Mouse (Mus musculus) cerebellum, adult 11 months (tissue): ENCODE data around the gene Hspa5.
"Not testable (repeated sequence)": the region's sequence is repeated elsewhere in the genome, so short reads cannot be mapped to it uniquely, and the experiment has no call there.

Experiments
- DNase-seq: peaks from one replicate; pipeline ENCODE4 v3.0.0; 2022

Hspa5 gene

GRCm38 (mm10) chr2:34809568-34809967 is 37.8 kb downstream of the Hspa5 start:
- DNase-seq = no peak

- no peak for DNase-seq
Observed at GRCm38 (mm10) chr2:34810775-34811174, 39.0 kb downstream of the Hspa5 start.

GRCm38 (mm10) chr2:34812706-34813105 is 40.9 kb downstream of the Hspa5 start:
- no peak for DNase-seq

DNA sequence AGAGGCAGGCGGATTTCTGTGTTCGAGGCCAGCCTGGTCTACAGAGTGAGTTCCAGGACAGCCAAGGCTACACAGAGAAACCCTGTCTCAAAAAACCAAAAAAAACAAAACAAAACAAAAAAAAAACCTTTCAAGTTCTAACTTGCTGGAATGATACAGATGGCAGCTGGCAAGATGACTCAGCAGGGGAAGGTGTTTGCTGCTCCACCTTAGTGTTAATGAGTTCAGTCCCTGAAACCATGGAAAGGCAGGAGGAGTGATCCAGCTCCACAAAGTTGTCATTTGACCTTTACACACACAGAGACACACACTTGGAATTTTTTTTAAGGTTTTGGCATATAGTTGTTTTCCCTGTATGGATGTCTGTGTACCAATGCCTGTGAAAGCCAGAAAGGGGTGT is 44.1 kb downstream of the Hspa5 start:
- DNase-seq = not testable (repeated sequence)

DNA sequence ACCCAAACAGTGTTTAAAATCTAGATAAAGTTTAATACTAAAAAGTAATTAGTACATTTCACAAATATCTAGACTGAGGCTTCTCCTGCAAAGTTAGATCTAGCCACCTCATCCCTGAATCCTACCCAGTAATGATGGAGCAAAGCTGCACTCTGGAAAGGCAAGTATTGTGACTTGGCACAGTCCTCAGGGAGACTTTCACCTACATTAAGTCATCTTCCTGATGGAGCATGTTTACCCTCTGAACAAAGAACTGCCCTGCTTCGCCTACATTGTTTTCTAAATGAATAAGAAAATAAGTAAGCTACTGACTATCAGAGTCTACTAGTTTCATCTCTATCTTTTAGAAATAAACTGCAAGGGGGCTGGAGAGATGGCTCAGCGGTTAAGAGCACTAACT is 46.7 kb downstream of the Hspa5 start:
- no peak for DNase-seq

- DNase-seq = peak; percentile 92
Observed at GRCm38 (mm10) chr2:34825827-34826459, 54.2 kb downstream of the Hspa5 start, which contains the start of gene Fbxw2. Gene Fbxw2, minus strand, starts transcription at chr2:34826311.

GRCm38 (mm10) chr2:34826460-34827231 is 54.9 kb downstream of the Hspa5 start:
- no peak for DNase-seq
